Mouse (Mus musculus) heart, embryonic 10.5 days (tissue): Measurements from ENCODE around the gene Srsf7. TPM values are rescaled to one million over a fixed set of nuclear protein-coding genes. Genes with fewer than 3 reads are reported as not detected.

Experiments used
- DNase-seq: peaks from one replicate; pipeline ENCODE4 v3.0.0-alpha.2; 2017; ENCODE audit warnings: low spot score
- H3K27ac ChIP-seq: fragments of 300-500 bp; sonication (generic); 2 replicates; pipeline ENCODE4 v1.5.1; 2016; ENCODE audit warnings: mild to moderate bottlenecking
- H3K27me3 ChIP-seq: fragments of 300-500 bp; sonication (generic); 2 replicates; pipeline ENCODE4 v1.6.1; 2016; ENCODE audit warnings: mild to moderate bottlenecking; ENCODE audit not compliant: poor library complexity, insufficient read depth, severe bottlenecking
- H3K36me3 ChIP-seq: fragments of 300-500 bp; sonication (generic); 2 replicates; pipeline ENCODE4 v1.6.1; 2016; ENCODE audit warnings: mild to moderate bottlenecking, moderate library complexity
- H3K4me1 ChIP-seq: fragments of 300-500 bp; sonication (generic); 2 replicates; pipeline ENCODE4 v1.6.1; 2016; ENCODE audit warnings: mild to moderate bottlenecking
- H3K4me3 ChIP-seq: fragments of 300-500 bp; sonication (generic); 2 replicates; pipeline ENCODE4 v1.5.1; 2016; ENCODE audit warnings: mild to moderate bottlenecking, moderate library complexity
- H3K9me3 ChIP-seq: fragments of 300-500 bp; sonication (generic); 2 replicates; pipeline ENCODE4 v1.6.1; 2016; ENCODE audit warnings: mild to moderate bottlenecking, moderate library complexity
- WGBS: fragments of 180-500 bp; shearing (Covaris S2); methylation state at CpG from one replicate; pipeline ENCODE4 v1.1.7; 2016; 5-methylcytosine and 5-hydroxymethylcytosine counted together
- polyA plus RNA-seq: library from polyadenylated mRNA; unstranded; fragments of >200 nt; fragmentation: Nextera tagmentation; extraction: Ambion mirVana; gene quantifications from 2 replicates; pipeline ENCODE4 v1.2.1, GENCODE M21; 2016

The Srsf7 gene
- polyA plus RNA-seq, 1 experiment from 2014 or later = 609 TPM

DNA sequence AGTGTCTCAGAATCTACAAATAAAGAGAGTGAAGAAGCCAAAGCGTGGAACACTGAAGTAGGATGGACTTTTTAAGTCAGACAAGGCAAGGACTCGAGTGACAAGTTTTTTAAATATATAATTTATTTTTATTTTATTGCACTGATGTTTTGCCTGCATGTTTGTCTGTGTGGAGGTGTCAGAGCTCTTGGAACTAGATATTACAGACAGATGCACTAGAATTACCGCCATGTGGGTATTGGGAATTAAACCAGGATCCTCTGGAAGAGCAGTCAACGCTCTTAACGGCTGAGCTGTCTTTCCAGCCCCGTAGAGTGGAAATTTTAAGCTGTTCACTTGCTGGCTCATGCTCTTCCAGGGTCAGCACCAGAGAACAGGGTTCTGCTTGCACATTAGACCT lies 40.8 kb downstream of the Srsf7 start:
- Histone ChIP-seq H3K36me3 (no peaks in the 10 kb centered on the region), H3K4me3 (no peak overlapping the region), H3K4me1 (peaks cover 23% of the 10 kb centered on the region), H3K27me3 (no peaks in the 10 kb centered on the region), H3K9me3 (no peaks in the 10 kb centered on the region), H3K27ac (no peak overlapping the region)
- DNase-seq = no peak
- whole genome bisulfite sequencing = 88% methylated on average over 6 of the region's 6 CpGs

DNA sequence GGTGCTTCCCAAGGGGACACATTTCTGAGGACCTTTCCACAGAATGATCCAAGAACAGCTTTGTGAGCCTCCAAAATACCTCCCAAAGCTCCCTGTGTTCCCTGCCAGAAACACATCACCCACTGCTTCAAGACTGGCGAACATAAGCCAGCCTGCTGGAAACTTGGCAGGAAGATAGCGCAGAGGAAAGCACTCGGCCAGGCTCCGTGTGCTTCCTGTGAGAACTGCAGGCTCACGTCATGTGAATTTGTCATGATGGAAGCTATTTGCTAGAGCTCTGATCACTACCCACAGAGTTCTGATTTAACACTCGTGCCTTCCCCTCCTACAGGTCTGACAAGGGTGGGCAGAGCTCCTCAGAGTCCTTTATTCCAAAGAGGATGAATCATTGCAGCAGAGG lies 41.4 kb downstream of the Srsf7 start:
- Histone ChIP-seq H3K27ac (no peak overlapping the region), H3K4me3 (no peak overlapping the region), H3K9me3 (no peaks in the 10 kb centered on the region), H3K27me3 (no peaks in the 10 kb centered on the region), H3K36me3 (no peaks in the 10 kb centered on the region), H3K4me1 (peaks cover 23% of the 10 kb centered on the region)
- no peak for DNase-seq
- whole genome bisulfite sequencing = 59% methylated on average over 6 of the region's 6 CpGs

DNA sequence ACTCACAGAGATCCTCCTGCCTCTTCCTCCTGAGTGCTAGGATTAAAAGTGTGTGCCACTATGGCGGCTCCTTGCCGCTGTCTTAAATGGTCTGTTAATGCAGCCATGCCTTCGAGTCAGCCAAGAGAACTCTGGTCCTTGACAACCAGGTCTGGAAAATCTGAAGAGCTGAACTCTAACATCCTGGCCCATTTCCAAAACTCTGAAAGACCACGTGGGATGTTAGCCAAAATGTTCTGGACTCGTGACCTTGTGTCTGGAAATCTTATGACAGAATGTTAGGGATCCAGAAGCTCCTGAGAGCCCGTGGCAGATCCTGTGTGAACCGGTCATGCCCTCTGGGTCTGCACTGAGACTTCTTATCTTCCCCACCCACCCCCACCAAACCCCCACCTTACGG lies 43.1 kb downstream of the Srsf7 start:
- DNase-seq = no peak
- Histone ChIP-seq H3K4me1 (peaks cover 21% of the 10 kb centered on the region), H3K27me3 (no peaks in the 10 kb centered on the region), H3K36me3 (no peaks in the 10 kb centered on the region), H3K27ac (no peak overlapping the region), H3K4me3 (no peak overlapping the region), H3K9me3 (no peaks in the 10 kb centered on the region)
- WGBS = 77% methylated on average over 8 of the region's 8 CpGs

DNA sequence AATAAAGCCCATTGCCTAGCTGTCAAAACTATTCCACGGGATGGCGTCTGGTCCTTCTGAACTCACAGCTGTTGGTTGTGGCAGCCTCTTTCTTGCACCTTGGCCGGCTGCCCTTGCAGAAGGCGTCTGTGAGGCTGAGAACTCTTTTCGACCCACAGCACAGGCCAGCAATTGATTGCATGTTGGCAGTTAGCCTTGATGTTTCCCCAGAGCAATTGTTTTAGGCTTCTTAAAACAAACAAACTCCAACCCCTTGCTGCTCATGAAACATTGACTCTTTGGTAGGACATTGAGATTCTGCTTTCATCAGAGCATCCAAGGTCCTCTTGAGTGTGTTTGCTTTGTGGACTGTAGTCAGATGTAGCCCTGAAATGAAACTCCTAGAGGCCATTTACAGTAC lies 46.7 kb downstream of the Srsf7 start:
- H3K36me3 ChIP-seq = no peaks in the 10 kb centered on the region
- 76% methylated on average over 5 of the region's 5 CpGs for WGBS
- H3K27ac ChIP-seq = no peak overlapping the region
- H3K4me3 ChIP-seq = no peak overlapping the region
- H3K9me3 ChIP-seq = no peaks in the 10 kb centered on the region
- no peaks in the 10 kb centered on the region for H3K4me1 ChIP-seq
- no peaks in the 10 kb centered on the region for H3K27me3 ChIP-seq
- no peak for DNase-seq

DNA sequence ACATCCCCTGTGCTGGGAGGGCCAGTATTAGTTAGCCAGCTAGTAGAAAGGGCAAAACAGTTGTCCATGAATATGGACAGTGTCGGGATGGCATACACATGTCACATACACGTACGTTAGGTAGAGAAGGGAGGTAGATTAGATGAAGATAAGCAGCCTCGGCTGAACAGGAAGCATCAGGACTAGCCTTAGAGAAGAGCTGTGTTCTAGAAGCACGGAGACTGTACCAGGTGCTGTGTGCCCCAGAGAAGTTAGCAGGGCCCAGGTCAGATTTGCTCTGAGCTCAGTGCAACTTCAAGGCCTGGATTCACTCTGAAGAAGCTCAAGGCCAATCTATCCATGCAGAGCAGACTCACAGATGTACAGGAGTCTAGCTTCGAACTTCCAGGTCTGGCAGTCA lies 49.6 kb downstream of the Srsf7 start:
- DNase-seq = no peak
- no peak overlapping the region for H3K4me3 ChIP-seq
- H3K27ac ChIP-seq = no peak overlapping the region
- no peaks in the 10 kb centered on the region for H3K27me3 ChIP-seq
- no peaks in the 10 kb centered on the region for H3K9me3 ChIP-seq
- H3K4me1 ChIP-seq = no peaks in the 10 kb centered on the region
- WGBS = 76% methylated on average over 6 of the region's 6 CpGs
- no peaks in the 10 kb centered on the region for H3K36me3 ChIP-seq

DNA sequence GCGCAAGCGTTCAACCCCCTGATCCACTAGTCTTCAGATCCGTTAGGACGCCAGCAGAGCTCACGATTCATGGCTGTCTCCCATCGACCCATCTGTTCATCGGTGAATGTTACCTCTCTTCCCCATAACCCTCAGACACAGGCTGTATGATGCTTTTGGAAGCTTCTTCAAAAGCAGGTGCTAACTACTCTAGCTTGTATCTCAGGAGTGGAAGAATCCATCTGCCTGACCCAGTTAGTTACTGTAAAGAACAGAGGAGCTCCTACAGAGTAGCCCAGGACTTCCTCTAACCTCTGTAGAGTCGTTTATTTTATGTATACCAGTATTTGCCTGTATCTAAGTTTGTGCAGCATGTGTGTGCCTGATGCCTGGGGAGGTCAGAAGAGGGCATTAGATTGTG lies 50.2 kb downstream of the Srsf7 start:
- Histone ChIP-seq H3K9me3 (no peaks in the 10 kb centered on the region), H3K4me3 (no peak overlapping the region), H3K27me3 (0 out of 2 replicates have a peak, but pooled peaks cover under 1% of the 10 kb centered on the region), H3K36me3 (no peaks in the 10 kb centered on the region), H3K27ac (no peak overlapping the region), H3K4me1 (no peaks in the 10 kb centered on the region)
- no peak for DNase-seq
- 85% methylated on average over 8 of the region's 8 CpGs for WGBS

DNA sequence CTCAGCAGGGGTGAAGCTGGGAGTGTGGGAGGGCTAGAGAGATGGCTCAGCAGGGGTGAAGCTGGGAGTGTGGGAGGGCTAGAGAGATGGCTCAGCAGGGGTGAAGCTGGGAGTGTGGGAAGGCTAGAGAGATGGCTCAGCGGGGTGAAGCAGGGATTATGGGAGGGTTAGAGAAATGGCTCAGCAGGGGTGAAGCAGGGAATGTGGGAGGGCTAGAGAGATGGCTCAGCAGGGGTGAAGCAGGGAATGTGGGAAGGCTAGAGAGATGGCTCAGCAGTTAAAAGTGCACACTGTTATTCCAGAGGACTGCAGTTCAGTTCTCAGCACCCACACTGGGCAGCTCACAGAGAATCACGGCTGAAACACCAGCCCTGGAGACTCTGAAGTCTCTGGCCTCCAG lies 53.5 kb downstream of the Srsf7 start:
- Histone ChIP-seq H3K27me3 (0 out of 2 replicates have a peak, but pooled peaks cover 3% of the 10 kb centered on the region), H3K9me3 (no peaks in the 10 kb centered on the region), H3K4me3 (no peak overlapping the region), H3K27ac (no peak overlapping the region), H3K4me1 (peaks cover 5% of the 10 kb centered on the region), H3K36me3 (no peaks in the 10 kb centered on the region)
- no peak for DNase-seq
- 57% methylated on average over 2 of the region's 2 CpGs for WGBS

DNA sequence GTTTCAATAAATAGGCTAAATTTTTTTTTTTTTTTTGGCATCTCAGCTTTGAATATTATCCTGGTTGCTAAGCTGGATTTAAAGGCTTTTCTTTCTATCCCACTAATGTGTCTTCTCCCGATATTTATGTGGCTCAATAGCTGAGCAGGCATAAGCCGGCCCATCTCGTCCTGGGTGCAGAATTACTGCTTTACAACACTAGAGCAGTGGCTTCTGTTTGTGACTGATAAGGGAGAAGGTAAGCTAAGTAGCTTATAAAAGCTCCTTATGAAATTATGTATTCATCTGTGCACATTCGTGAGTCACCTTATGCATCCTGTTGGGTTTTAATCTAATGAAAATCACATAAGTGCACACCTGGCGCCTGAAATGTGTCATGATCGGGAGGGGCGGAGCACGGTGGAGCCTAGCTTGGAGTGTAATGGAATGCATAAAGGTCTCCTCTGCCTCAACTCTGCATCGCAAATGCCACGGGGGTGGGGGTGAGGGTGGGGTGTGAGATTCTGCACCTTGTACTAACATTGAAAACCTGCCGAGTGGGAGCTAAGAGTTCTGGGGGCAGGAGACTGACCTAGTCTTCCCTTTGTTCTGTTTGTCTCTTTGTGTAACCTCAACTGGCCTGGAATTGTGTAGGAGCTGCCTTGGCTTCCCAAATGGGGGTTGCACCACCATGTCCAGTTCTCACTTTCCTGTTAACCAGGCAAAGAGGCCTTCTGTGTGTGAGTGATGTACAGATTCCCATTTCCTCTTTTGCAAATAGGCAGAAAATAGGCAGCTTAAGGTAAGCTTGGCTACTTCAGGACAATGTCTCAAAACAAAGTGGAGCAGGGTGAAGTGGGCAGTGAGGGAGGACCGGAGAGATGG lies 54.1 kb downstream of the Srsf7 start:
- WGBS = 70% methylated on average over 12 of the region's 12 CpGs
- H3K4me3 ChIP-seq = no peak overlapping the region
- 0 out of 2 replicates have a peak, but pooled peaks cover 3% of the 10 kb centered on the region for H3K27me3 ChIP-seq
- no peak for DNase-seq
- no peak overlapping the region for H3K27ac ChIP-seq
- H3K9me3 ChIP-seq = no peaks in the 10 kb centered on the region
- peaks cover 11% of the 10 kb centered on the region for H3K4me1 ChIP-seq
- no peaks in the 10 kb centered on the region for H3K36me3 ChIP-seq

DNA sequence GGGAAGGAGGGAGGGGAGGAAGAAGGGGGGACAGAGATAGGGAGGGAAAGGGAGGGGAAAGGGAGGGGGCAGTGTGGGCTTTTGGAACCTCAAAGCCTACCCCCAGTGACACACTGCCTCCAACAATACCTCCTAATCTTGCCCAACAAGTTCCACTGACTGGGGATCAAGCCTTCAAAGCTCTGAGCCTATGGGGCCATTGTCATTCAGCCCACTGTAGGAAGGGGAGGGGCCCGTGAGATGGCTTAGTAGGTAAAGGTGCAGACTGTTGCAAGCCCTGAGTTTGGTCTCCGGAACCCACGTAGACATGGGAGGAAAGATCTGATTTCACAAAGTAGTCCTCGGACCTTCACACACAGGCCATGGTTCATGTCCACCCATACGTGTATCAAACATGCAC lies 55.8 kb downstream of the Srsf7 start:
- peaks cover 15% of the 10 kb centered on the region for H3K4me1 ChIP-seq
- DNase-seq = no peak
- no peak overlapping the region for H3K27ac ChIP-seq
- WGBS = 28% methylated on average over 5 of the region's 5 CpGs
- H3K4me3 ChIP-seq = no peak overlapping the region
- H3K9me3 ChIP-seq = no peaks in the 10 kb centered on the region
- H3K27me3 ChIP-seq = 0 out of 2 replicates have a peak, but pooled peaks cover 3% of the 10 kb centered on the region
- no peaks in the 10 kb centered on the region for H3K36me3 ChIP-seq

Other genes starting within 250 kb of the Srsf7 start
- 52.2 and 76.3 TPM in 2 replicates for gene Hnrnpll, start 145.0 kb downstream of the Srsf7 start, polyA plus RNA-seq
- 7.5 and 8.6 TPM in 2 replicates for gene Galm, start 79.8 kb downstream of the Srsf7 start, polyA plus RNA-seq
- gene Ttc39d, start 153 bp upstream of the Srsf7 start, polyA plus RNA-seq = 0.11 TPM in 1 of 2 replicates, not detected in the other
- 36.5 and 47.6 TPM in 2 replicates for gene Gemin6, start 17.1 kb upstream of the Srsf7 start, polyA plus RNA-seq
- gene Morn2, start 82.9 kb upstream of the Srsf7 start, polyA plus RNA-seq = 17.4 and 18.6 TPM in 2 replicates
- 12.4 and 12.9 TPM in 2 replicates for gene Dhx57, start 83.2 kb upstream of the Srsf7 start, polyA plus RNA-seq
- gene Arhgef33, start 100.1 kb upstream of the Srsf7 start, polyA plus RNA-seq = 0.49 and 0.78 TPM in 2 replicates
- gene Gm10190, start 166.2 kb upstream of the Srsf7 start, polyA plus RNA-seq = 0.89 TPM in 1 of 2 replicates, not detected in the other